ENCODE assay signal across 10 mouse cellular contexts in the genomic region with DNA sequence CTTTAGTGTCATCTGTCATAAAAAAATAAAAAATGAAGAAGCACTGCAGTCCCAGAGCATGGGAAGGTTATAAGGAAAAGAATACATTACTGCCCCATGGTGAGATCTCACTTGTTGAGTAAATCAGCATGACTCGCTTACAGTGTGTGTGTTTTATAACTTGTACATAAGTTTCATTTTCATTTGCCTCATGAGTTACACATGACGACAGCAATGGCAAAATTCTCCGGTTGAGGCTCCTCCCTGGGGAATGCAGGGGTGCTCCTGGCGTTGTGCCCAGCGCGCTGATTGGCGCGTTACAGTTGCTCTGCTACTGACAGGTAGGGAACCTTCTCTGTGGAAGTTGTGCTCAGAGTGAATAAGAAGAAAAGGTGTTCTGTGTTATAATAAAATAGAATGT.
DNase-seq lines count a peak whose midpoint lies in the region; ATAC-seq and TF ChIP-seq lines count a peak whose summit lies in the region.
"Had no signal": no experiment of that assay in that cellular context is flagged by ENCODE, and none has a peak within 500 bp of the region (broad histone marks: within the 10 kb centered on the region; RNA-seq: fewer than 3 reads in every experiment).

No protein-coding gene starts in this region.

- no peaks in the 10 kb centered on the region for H3K79me2 ChIP-seq in heart, adult 2 months (replicated peaks; ENCODE audit: control insufficient read depth, insufficient read depth, low read length)

- WGBS in heart, adult 2 months, result 39% methylated on average over 8 of the region's 8 CpGs
- WGBS in heart, embryonic 10.5 days, result 87% methylated on average over 8 of the region's 8 CpGs
- 60% methylated on average over 8 of the region's 8 CpGs for WGBS in kidney, postnatal 0 days
- 71% methylated on average over 8 of the region's 8 CpGs for WGBS in hindbrain, embryonic 16.5 days
- WGBS in forebrain, embryonic 11.5 days, result 92% methylated on average over 8 of the region's 8 CpGs

- no peak for TF ChIP-seq POLR2A in heart, adult 2 months (IDR thresholded peaks at IDR 0.05; ENCODE audit: insufficient read depth, low read depth, low read length)

- intact Hi-C loops in heart, adult 2 months (cut with DNase I), result no loop called here

- peaks cover 28% of the 10 kb centered on the region for H3K36me3 ChIP-seq in heart, adult 2 months (ENCODE audit: control insufficient read depth, insufficient read depth, low read length)
- no peaks in the 10 kb centered on the region for H3K36me3 ChIP-seq in heart, embryonic 10.5 days
- H3K36me3 ChIP-seq in kidney, postnatal 0 days (ENCODE audit: insufficient read depth, low read length), result no peaks in the 10 kb centered on the region
- no peaks in the 10 kb centered on the region for H3K36me3 ChIP-seq in hindbrain, embryonic 16.5 days (ENCODE audit: control insufficient read depth, insufficient read depth, low read length)
- H3K36me3 ChIP-seq in forebrain, embryonic 11.5 days (ENCODE audit: control insufficient read depth, insufficient read depth, low read length), result no peaks in the 10 kb centered on the region

- H3K9me3 ChIP-seq in heart, embryonic 10.5 days, result no peaks in the 10 kb centered on the region
- H3K9me3 ChIP-seq in kidney, postnatal 0 days (replicated peaks; ENCODE audit: low read length), result no peaks in the 10 kb centered on the region
- H3K9me3 ChIP-seq in hindbrain, embryonic 16.5 days (ENCODE audit: control insufficient read depth, low read length), result no peaks in the 10 kb centered on the region
- H3K9me3 ChIP-seq in forebrain, embryonic 11.5 days (ENCODE audit: control insufficient read depth, low read length), result no peaks in the 10 kb centered on the region
- H3K9me3 ChIP-seq: forebrain, embryonic 13.5 days had no signal

- no peaks in the 10 kb centered on the region for H3K27me3 ChIP-seq in heart, adult 2 months (ENCODE audit: control insufficient read depth, insufficient read depth, low read length)
- H3K27me3 ChIP-seq in heart, embryonic 10.5 days (ENCODE audit: insufficient read depth, poor library complexity, severe bottlenecking), result no peaks in the 10 kb centered on the region
- no peaks in the 10 kb centered on the region for H3K27me3 ChIP-seq in kidney, postnatal 0 days (ENCODE audit: insufficient read depth, low read length)
- H3K27me3 ChIP-seq in hindbrain, embryonic 16.5 days (replicated peaks; ENCODE audit: control insufficient read depth, insufficient read depth, low read length), result no peaks in the 10 kb centered on the region
- no peaks in the 10 kb centered on the region for H3K27me3 ChIP-seq in forebrain, embryonic 11.5 days (ENCODE audit: control insufficient read depth, insufficient read depth, low read length)
- H3K27me3 ChIP-seq: forebrain, embryonic 13.5 days had no signal

- no peak for TF ChIP-seq CTCF in heart, adult 2 months (IDR thresholded peaks at IDR 0.05)
- TF ChIP-seq CTCF in kidney, postnatal 0 days (IDR thresholded peaks at IDR 0.05; ENCODE audit: low read depth), result no peak

- peak overlapping the region; percentile 4; the same call in 1 of the 2 replicates for H3K4me2 ChIP-seq in kidney, postnatal 0 days (ENCODE audit: low read length)
- no peak overlapping the region for H3K4me2 ChIP-seq in hindbrain, embryonic 16.5 days (ENCODE audit: low read length)
- no peak overlapping the region for H3K4me2 ChIP-seq in forebrain, embryonic 11.5 days (ENCODE audit: low read depth, low read length, severe bottlenecking)
- H3K4me2 ChIP-seq: forebrain, embryonic 13.5 days had no signal

- H3K4me1 ChIP-seq in heart, adult 2 months (ENCODE audit: control insufficient read depth, insufficient read depth, low read length), result peaks cover 19% of the 10 kb centered on the region
- H3K4me1 ChIP-seq in heart, embryonic 10.5 days, result peaks cover 25% of the 10 kb centered on the region
- H3K4me1 ChIP-seq in kidney, postnatal 0 days (replicated peaks; ENCODE audit: insufficient read depth, low read length), result no peaks in the 10 kb centered on the region
- H3K4me1 ChIP-seq in hindbrain, embryonic 16.5 days (ENCODE audit: control insufficient read depth, insufficient read depth, low read depth, low read length), result peaks cover 9% of the 10 kb centered on the region; the same call in 1 of the 2 replicates
- no peaks in the 10 kb centered on the region for H3K4me1 ChIP-seq in forebrain, embryonic 11.5 days (replicated peaks; ENCODE audit: control insufficient read depth, insufficient read depth, low read length)

- no peak overlapping the region for H3K4me3 ChIP-seq in heart, adult 2 months
- H3K4me3 ChIP-seq in heart, embryonic 10.5 days, result no peak overlapping the region
- no peak overlapping the region for H3K4me3 ChIP-seq in kidney, postnatal 0 days (replicated peaks; ENCODE audit: low read depth, low read length)
- no peak overlapping the region for H3K4me3 ChIP-seq in hindbrain, embryonic 16.5 days (ENCODE audit: low read length)
- no peak overlapping the region for H3K4me3 ChIP-seq in forebrain, embryonic 11.5 days (ENCODE audit: low read depth, low read length)
- H3K4me3 ChIP-seq: forebrain, embryonic 13.5 days had no signal

- peak overlapping the region; percentile 60 for H3K27ac ChIP-seq in heart, adult 2 months
- H3K27ac ChIP-seq in heart, embryonic 10.5 days, result no peak overlapping the region
- no peak overlapping the region for H3K27ac ChIP-seq in kidney, postnatal 0 days
- H3K27ac ChIP-seq in hindbrain, embryonic 16.5 days (ENCODE audit: low read depth, low read length), result no peak overlapping the region
- H3K27ac ChIP-seq in forebrain, embryonic 11.5 days (ENCODE audit: low read depth, low read length), result no peak overlapping the region
- H3K27ac ChIP-seq: forebrain, embryonic 13.5 days had no signal

- ATAC-seq in kidney, postnatal 0 days (replicated peaks; ENCODE audit: low FRiP score, low read depth), result no peak
- no peak for ATAC-seq in hindbrain, embryonic 16.5 days
- ATAC-seq in forebrain, embryonic 11.5 days (replicated peaks; ENCODE audit: low FRiP score), result no peak
- ATAC-seq: forebrain, embryonic 13.5 days had no signal

- peak; percentile 48 to 60 for DNase-seq in heart, adult 2 months
- DNase-seq in heart, embryonic 10.5 days (ENCODE audit: low spot score), result no peak
- peak; percentile 70 for DNase-seq in 3T3-L1 (ENCODE audit: low read depth, low spot score)
- DNase-seq in adrenal gland, postnatal 36 days, result peak; percentile 61 to 64
- DNase-seq in kidney, postnatal 0 days (ENCODE audit: low spot score), result no peak
- no peak for DNase-seq in thymus, postnatal 25 days
- no peak for DNase-seq in forebrain, embryonic 11.5 days (ENCODE audit: low spot score)
- DNase-seq: retina, postnatal 1 day had no signal

- no peak overlapping the region for H3K9ac ChIP-seq in heart, adult 2 months (ENCODE audit: low read depth, low read length)
- H3K9ac ChIP-seq in kidney, postnatal 0 days (ENCODE audit: low read depth, low read length), result no peak overlapping the region
- no peak overlapping the region for H3K9ac ChIP-seq in hindbrain, embryonic 16.5 days (ENCODE audit: low read depth, low read length)
- no peak overlapping the region for H3K9ac ChIP-seq in forebrain, embryonic 11.5 days (ENCODE audit: low read length)
- H3K9ac ChIP-seq: forebrain, embryonic 13.5 days had no signal

- no peak for TF ChIP-seq EP300 in heart, adult 2 months (IDR thresholded peaks at IDR 0.05; ENCODE audit: insufficient read depth, low read depth, low read length)

Comparison
In these comparisons a context has a peak if more than half of its experiments do, and no peak if none do; other contexts are left out.
1. DNase-seq: peak in heart, adult 2 months (2 of 2), 3T3-L1 (single experiment) and adrenal gland, postnatal 36 days (2 of 2); none in heart, embryonic 10.5 days (single experiment), kidney, postnatal 0 days (single experiment), thymus, postnatal 25 days (single experiment) and forebrain, embryonic 11.5 days (single experiment).